Mouse (Mus musculus): Measurements from ENCODE around the gene Stx1b.

The Stx1b gene

GRCm38 (mm10) chr7:127815954-127816821 lies 8.2 kb downstream of the Stx1b start:
- peak; percentile 56 to 71 for DNase-seq

- DNase-seq, result no peak
Measured at GRCm38 (mm10) chr7:127815116-127815665, 9.2 kb downstream of the Stx1b start.

- no peak for DNase-seq
Measured at GRCm38 (mm10) chr7:127814241-127814921, 10.0 kb downstream of the Stx1b start.

GRCm38 (mm10) chr7:127813821-127814220 lies 10.5 kb downstream of the Stx1b start:
- DNase-seq, result no peak

GRCm38 (mm10) chr7:127812292-127812691 lies 12.1 kb downstream of the Stx1b start:
- DNase-seq, result no peak

- no peak for DNase-seq
Measured at GRCm38 (mm10) chr7:127811240-127811639, 13.1 kb downstream of the Stx1b start.

GRCm38 (mm10) chr7:127810650-127811049 lies 13.7 kb downstream of the Stx1b start:
- DNase-seq, result no peak

GRCm38 (mm10) chr7:127809846-127810245 lies 14.5 kb downstream of the Stx1b start:
- no peak for DNase-seq

GRCm38 (mm10) chr7:127808821-127809220 lies 15.5 kb downstream of the Stx1b start:
- DNase-seq, result no peak

GRCm38 (mm10) chr7:127802313-127802712 lies 22.0 kb downstream of the Stx1b start:
- no peak for DNase-seq

- no peak for DNase-seq
Measured at GRCm38 (mm10) chr7:127801010-127801621, 23.2 kb downstream of the Stx1b start.

- DNase-seq, result peak; percentile 74 to 76
Measured at GRCm38 (mm10) chr7:127800435-127801009, 23.8 kb downstream of the Stx1b start, which contains the start of gene Hsd3b7. TSS of gene Hsd3b7 (plus strand) at chr7:127800604.

- no peak for DNase-seq
Measured at GRCm38 (mm10) chr7:127799738-127800137, 24.6 kb downstream of the Stx1b start.

GRCm38 (mm10) chr7:127799211-127799610 lies 25.1 kb downstream of the Stx1b start:
- DNase-seq, result no peak

GRCm38 (mm10) chr7:127798591-127798990 lies 25.8 kb downstream of the Stx1b start:
- no peak for DNase-seq

- no peak for DNase-seq
Measured at GRCm38 (mm10) chr7:127797076-127797845, 27.1 kb downstream of the Stx1b start.

GRCm38 (mm10) chr7:127785308-127785707 lies 39.0 kb downstream of the Stx1b start, which contains the start of gene Gm49388:
TSS of gene Gm49388 (plus strand) at chr7:127785608.
- DNase-seq, result no peak

GRCm38 (mm10) chr7:127778350-127778749 lies 46.0 kb downstream of the Stx1b start:
- no peak for DNase-seq

- peak; percentile 62 to 68 for DNase-seq
Measured at GRCm38 (mm10) chr7:127777474-127778266, 46.7 kb downstream of the Stx1b start.

GRCm38 (mm10) chr7:127776878-127777473 lies 47.4 kb downstream of the Stx1b start:
- DNase-seq, result peak; percentile 95 to 96

GRCm38 (mm10) chr7:127776426-127776825 lies 47.9 kb downstream of the Stx1b start, which contains the start of gene Setd1a:
TSS of gene Setd1a (plus strand) at chr7:127776670.
- DNase-seq, result peak; percentile 84 to 86
